Mouse (Mus musculus) hindbrain, embryonic 10.5 days (tissue): ENCODE measurements around the gene Crebbp. TPM values are rescaled to one million over a fixed set of nuclear protein-coding genes. Genes with fewer than 3 reads are reported as not detected.
A peak's percentile ranks its signal among the peaks of the same experiment; 100 is the strongest.

Experiments used
- DNase-seq: peaks from one replicate; pipeline ENCODE4 v3.0.0-alpha.2; 2017; ENCODE audit warnings: low spot score
- H3K27ac ChIP-seq: fragments of 300-500 bp; sonication (generic); 2 replicates; pipeline ENCODE4 v1.5.1; 2016; ENCODE audit warnings: mild to moderate bottlenecking, moderate library complexity
- H3K27me3 ChIP-seq: fragments of 300-500 bp; sonication (generic); 2 replicates; pipeline ENCODE4 v1.6.1; 2016; ENCODE audit warnings: mild to moderate bottlenecking; ENCODE audit not compliant: poor library complexity, insufficient read depth, severe bottlenecking
- H3K36me3 ChIP-seq: fragments of 300-500 bp; sonication (generic); 2 replicates; pipeline ENCODE4 v1.6.1; 2016; ENCODE audit warnings: mild to moderate bottlenecking, moderate library complexity
- H3K4me1 ChIP-seq: fragments of 300-500 bp; sonication (generic); replicated peaks from 2 replicates; pipeline ENCODE4 v1.6.1; 2016; ENCODE audit warnings: mild to moderate bottlenecking
- H3K4me3 ChIP-seq: fragments of 300-500 bp; sonication (generic); 2 replicates; pipeline ENCODE4 v1.5.1; 2016; ENCODE audit warnings: mild to moderate bottlenecking, moderate library complexity
- H3K9me3 ChIP-seq: fragments of 300-500 bp; sonication (generic); 2 replicates; pipeline ENCODE4 v1.6.1; 2016; ENCODE audit warnings: mild to moderate bottlenecking, moderate library complexity
- WGBS: fragments of 180-500 bp; shearing (Covaris S2); methylation state at CpG from one replicate; pipeline ENCODE4 v1.1.7; 2016; 5-methylcytosine and 5-hydroxymethylcytosine counted together
- polyA plus RNA-seq: library from polyadenylated mRNA; unstranded; fragments of >200 nt; fragmentation: Nextera tagmentation; extraction: Ambion mirVana; gene quantifications from 2 replicates; pipeline ENCODE4 v1.2.1, GENCODE M21; 2016

The Crebbp gene
- polyA plus RNA-seq, 1 experiment from 2014 or later = 28.3 TPM

- Histone ChIP-seq H3K36me3 (peaks cover 8% of the 10 kb centered on the region), H3K4me3 (no peak overlapping the region), H3K9me3 (no peaks in the 10 kb centered on the region), H3K27ac (no peak overlapping the region), H3K27me3 (no peaks in the 10 kb centered on the region), H3K4me1 (peaks cover 11% of the 10 kb centered on the region)
- no peak for DNase-seq
- WGBS = 78% methylated on average over 6 of the region's 6 CpGs
Observed at GRCm38 (mm10) chr16:4074297-4074696, 139.5 kb downstream of the Crebbp start.

- H3K27me3 ChIP-seq = no peaks in the 10 kb centered on the region
- no peaks in the 10 kb centered on the region for H3K9me3 ChIP-seq
- H3K27ac ChIP-seq = no peak overlapping the region
- DNase-seq = peak; percentile 37
- WGBS = 61% methylated on average over 8 of the region's 8 CpGs
- H3K4me1 ChIP-seq = no peaks in the 10 kb centered on the region
- H3K36me3 ChIP-seq = peaks cover 58% of the 10 kb centered on the region
- no peak overlapping the region for H3K4me3 ChIP-seq
Observed at GRCm38 (mm10) chr16:4068588-4068987, 145.2 kb downstream of the Crebbp start.

- Histone ChIP-seq H3K27me3 (no peaks in the 10 kb centered on the region), H3K4me1 (no peaks in the 10 kb centered on the region), H3K27ac (no peak overlapping the region), H3K36me3 (peaks cover 89% of the 10 kb centered on the region), H3K9me3 (no peaks in the 10 kb centered on the region), H3K4me3 (no peak overlapping the region)
- DNase-seq = no peak
- 94% methylated on average over 4 of the region's 4 CpGs for WGBS
Observed at GRCm38 (mm10) chr16:4064945-4065344, 148.9 kb downstream of the Crebbp start.

- 87% methylated on average over 3 of the region's 3 CpGs for WGBS
- Histone ChIP-seq H3K27ac (no peak overlapping the region), H3K4me1 (no peaks in the 10 kb centered on the region), H3K9me3 (no peaks in the 10 kb centered on the region), H3K4me3 (no peak overlapping the region), H3K36me3 (peaks cover 95% of the 10 kb centered on the region), H3K27me3 (no peaks in the 10 kb centered on the region)
- no peak for DNase-seq
Observed at GRCm38 (mm10) chr16:4053811-4054210, 160.0 kb downstream of the Crebbp start.

GRCm38 (mm10) chr16:4052601-4053000, 161.2 kb downstream of the Crebbp start:
- Histone ChIP-seq H3K36me3 (peaks cover 95% of the 10 kb centered on the region), H3K4me3 (no peak overlapping the region), H3K27ac (no peak overlapping the region), H3K4me1 (no peaks in the 10 kb centered on the region), H3K9me3 (no peaks in the 10 kb centered on the region), H3K27me3 (no peaks in the 10 kb centered on the region)
- DNase-seq = no peak
- 93% methylated on average over 4 of the region's 4 CpGs for WGBS

GRCm38 (mm10) chr16:4045524-4045923, 168.3 kb downstream of the Crebbp start:
- Histone ChIP-seq H3K4me3 (no peak overlapping the region), H3K27me3 (no peaks in the 10 kb centered on the region), H3K4me1 (no peaks in the 10 kb centered on the region), H3K9me3 (no peaks in the 10 kb centered on the region), H3K36me3 (peaks cover 100% of the 10 kb centered on the region), H3K27ac (no peak overlapping the region)
- WGBS = 93% methylated on average over 4 of the region's 4 CpGs
- no peak for DNase-seq

- Histone ChIP-seq H3K27ac (no peak overlapping the region), H3K4me1 (no peaks in the 10 kb centered on the region), H3K36me3 (peaks cover 100% of the 10 kb centered on the region), H3K27me3 (no peaks in the 10 kb centered on the region), H3K9me3 (no peaks in the 10 kb centered on the region), H3K4me3 (no peak overlapping the region)
- no peak for DNase-seq
- 92% methylated on average over 2 of the region's 2 CpGs for WGBS
Observed at GRCm38 (mm10) chr16:4044093-4044492, 169.7 kb downstream of the Crebbp start.

- Histone ChIP-seq H3K36me3 (peaks cover 100% of the 10 kb centered on the region), H3K27me3 (no peaks in the 10 kb centered on the region), H3K27ac (no peak overlapping the region), H3K4me1 (no peaks in the 10 kb centered on the region), H3K9me3 (no peaks in the 10 kb centered on the region), H3K4me3 (no peak overlapping the region)
- WGBS = 94% methylated on average over 4 of the region's 4 CpGs
- no peak for DNase-seq
Observed at GRCm38 (mm10) chr16:4041646-4042045, 172.2 kb downstream of the Crebbp start.

- WGBS = 93% methylated on average over 5 of the region's 5 CpGs
- Histone ChIP-seq H3K27ac (no peak overlapping the region), H3K4me1 (no peaks in the 10 kb centered on the region), H3K4me3 (no peak overlapping the region), H3K36me3 (peaks cover 90% of the 10 kb centered on the region), H3K27me3 (no peaks in the 10 kb centered on the region), H3K9me3 (no peaks in the 10 kb centered on the region)
- DNase-seq = no peak
Observed at GRCm38 (mm10) chr16:4040206-4040605, 173.6 kb downstream of the Crebbp start.

- Histone ChIP-seq H3K4me1 (no peaks in the 10 kb centered on the region), H3K9me3 (no peaks in the 10 kb centered on the region), H3K4me3 (no peak overlapping the region), H3K27ac (no peak overlapping the region), H3K36me3 (peaks cover 65% of the 10 kb centered on the region), H3K27me3 (no peaks in the 10 kb centered on the region)
- WGBS = 94% methylated on average over 7 of the region's 7 CpGs
- no peak for DNase-seq
Observed at GRCm38 (mm10) chr16:4037690-4038089, 176.1 kb downstream of the Crebbp start.

- Histone ChIP-seq H3K9me3 (no peaks in the 10 kb centered on the region), H3K4me1 (no peaks in the 10 kb centered on the region), H3K27me3 (no peaks in the 10 kb centered on the region), H3K27ac (no peak within 1 kb of the TSS), H3K36me3 (peaks cover 56% of the 10 kb centered on the region), H3K4me3 (no peak within 1 kb of the TSS)
- WGBS = 86% methylated on average over 5 of the region's 5 CpGs
- DNase-seq = no peak
Observed at GRCm38 (mm10) chr16:4036807-4037206, 177.0 kb downstream of the Crebbp start, which contains the start of gene Dnase1. TSS of gene Dnase1 (plus strand) at chr16:4036942.

GRCm38 (mm10) chr16:4035575-4035974, 178.2 kb downstream of the Crebbp start:
- H3K27ac ChIP-seq = no peak overlapping the region
- WGBS = 88% methylated on average over 2 of the region's 2 CpGs
- no peak overlapping the region for H3K4me3 ChIP-seq
- peaks cover 44% of the 10 kb centered on the region for H3K36me3 ChIP-seq
- no peaks in the 10 kb centered on the region for H3K9me3 ChIP-seq
- no peaks in the 10 kb centered on the region for H3K4me1 ChIP-seq
- no peak for DNase-seq
- H3K27me3 ChIP-seq = no peaks in the 10 kb centered on the region

- Histone ChIP-seq H3K4me1 (no peaks in the 10 kb centered on the region), H3K27ac (no peak overlapping the region)
- 81% methylated on average over 3 of the region's 3 CpGs for WGBS
Observed at GRCm38 (mm10) chr16:4034476-4034875, 179.3 kb downstream of the Crebbp start.

GRCm38 (mm10) chr16:4033971-4034370, 179.8 kb downstream of the Crebbp start:
- Histone ChIP-seq H3K4me3 (no peak overlapping the region), H3K9me3 (no peaks in the 10 kb centered on the region), H3K4me1 (no peaks in the 10 kb centered on the region), H3K27me3 (no peaks in the 10 kb centered on the region), H3K27ac (no peak overlapping the region), H3K36me3 (peaks cover 28% of the 10 kb centered on the region)
- whole genome bisulfite sequencing = 59% methylated on average over 5 of the region's 5 CpGs
- DNase-seq = no peak

More at GRCm38 (mm10) chr16:4034476-4034875, 179.3 kb downstream of the Crebbp start:
- no peaks in the 10 kb centered on the region for H3K9me3 ChIP-seq
- peaks cover 33% of the 10 kb centered on the region for H3K36me3 ChIP-seq
- H3K27me3 ChIP-seq = no peaks in the 10 kb centered on the region
- no peak for DNase-seq
- H3K4me3 ChIP-seq = no peak overlapping the region
